9 mouse cellular contexts compared by ENCODE assay signal in the genomic region with DNA sequence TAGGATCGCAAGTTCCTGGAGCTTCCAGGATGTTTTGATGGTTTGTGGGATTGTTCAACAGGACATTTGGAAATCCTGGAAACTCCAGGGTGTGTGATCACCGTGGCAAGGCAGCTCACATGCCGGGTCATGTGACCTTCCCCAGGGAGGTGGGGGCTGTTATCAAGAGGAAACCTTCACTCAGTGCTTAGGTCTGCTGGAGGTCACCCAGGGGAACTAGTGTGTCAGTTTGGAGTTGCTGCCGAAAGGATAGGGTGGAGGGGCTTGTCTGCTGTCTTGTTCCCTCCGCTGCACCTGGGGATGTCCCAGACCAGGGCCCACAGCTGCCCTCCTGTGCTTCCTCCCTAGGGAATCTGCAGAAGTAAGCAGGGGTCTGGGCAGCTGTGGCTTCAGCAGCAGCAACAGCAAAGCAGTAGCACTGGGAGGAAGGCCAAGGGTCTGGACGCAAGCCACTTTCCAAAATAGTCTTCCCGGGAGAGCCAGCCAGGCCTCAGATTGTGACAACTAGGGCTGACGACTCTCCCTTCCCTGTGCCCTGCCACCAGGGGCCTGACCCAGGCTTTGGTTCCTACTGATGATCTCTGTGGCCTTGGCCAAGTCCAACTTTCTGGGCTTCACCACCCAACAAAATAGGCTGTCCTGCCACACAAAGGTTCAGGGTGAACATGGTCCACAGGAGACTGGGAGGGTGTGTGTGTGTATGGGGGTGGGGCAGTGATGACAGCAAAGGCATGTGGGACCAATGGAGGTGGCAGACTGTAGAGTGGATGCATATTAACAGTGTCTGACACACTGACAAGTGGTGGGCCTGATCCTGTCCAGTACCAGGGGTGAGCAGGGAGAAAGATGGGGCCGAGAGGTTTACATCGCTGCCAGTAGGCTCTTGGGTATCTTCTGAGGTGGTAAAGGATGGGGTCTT. TPM values are rescaled to one million over a fixed set of nuclear protein-coding genes. Genes with fewer than 3 reads are reported as not detected.
DNase-seq lines count a peak whose midpoint lies in the region; ATAC-seq and TF ChIP-seq lines count a peak whose summit lies in the region.
"Had no signal": no experiment of that assay in that cellular context is flagged by ENCODE, and none has a peak within 500 bp of the region (broad histone marks: within the 10 kb centered on the region; RNA-seq: fewer than 3 reads in every experiment).

No protein-coding gene starts in this region.

- H3K27me3 ChIP-seq in intestine, postnatal 0 days (replicated peaks; ENCODE audit: control insufficient read depth, insufficient read depth, low read length) = no peaks in the 10 kb centered on the region
- H3K27me3 ChIP-seq: neural tube, embryonic 13.5 days had no signal

- no peak overlapping the region for H3K4me2 ChIP-seq in intestine, postnatal 0 days (replicated peaks; ENCODE audit: low read depth)
- H3K4me2 ChIP-seq: neural tube, embryonic 13.5 days had no signal

- H3K9me3 ChIP-seq in intestine, postnatal 0 days (ENCODE audit: control insufficient read depth) = no peaks in the 10 kb centered on the region
- H3K9me3 ChIP-seq: neural tube, embryonic 13.5 days had no signal

- WGBS in intestine, postnatal 0 days = 55% methylated on average over 10 of the region's 10 CpGs

- TF ChIP-seq CTCF in intestine, postnatal 0 days (IDR thresholded peaks at IDR 0.05; ENCODE audit: low read depth) = no peak

- H3K9ac ChIP-seq in intestine, postnatal 0 days (ENCODE audit: low read depth, low read length) = no peak overlapping the region
- H3K9ac ChIP-seq: neural tube, embryonic 13.5 days had no signal

- ATAC-seq in intestine, postnatal 0 days = peak; percentile 11; the same call in 1 of the 2 replicates
- ATAC-seq in megakaryocyte progenitor cell, adult 5-6 weeks (replicated peaks; ENCODE audit: poor library complexity) = no peak; the same call in 1 of the 2 replicates

- peaks cover 12% of the 10 kb centered on the region for H3K36me3 ChIP-seq in intestine, postnatal 0 days (ENCODE audit: control insufficient read depth, insufficient read depth)

- H3K27ac ChIP-seq in intestine, postnatal 0 days (ENCODE audit: low read depth, low read length) = no peak overlapping the region
- H3K27ac ChIP-seq: neural tube, embryonic 13.5 days had no signal

- DNase-seq in layer of hippocampus, postnatal 14 days (ENCODE audit: low spot score in 2 of 2) = peak; percentile 31 to 55
- no peak for DNase-seq in layer of hippocampus, adult 9-11 months
- DNase-seq in R1 (ENCODE audit: low read depth, low spot score) = peak; percentile 19
- DNase-seq in gastrocnemius, postnatal 10 days = peak; percentile 86
- DNase-seq in lung, postnatal 25 days (ENCODE audit: low spot score) = peak; percentile 36
- no peak for DNase-seq in cerebellum, adult 11-12 months

- no peak overlapping the region for H3K4me3 ChIP-seq in intestine, postnatal 0 days (ENCODE audit: low read depth, low read length)
- H3K4me3 ChIP-seq: neural tube, embryonic 13.5 days had no signal

- no peaks in the 10 kb centered on the region for H3K4me1 ChIP-seq in intestine, postnatal 0 days (replicated peaks; ENCODE audit: control insufficient read depth, insufficient read depth, low read length)
- H3K4me1 ChIP-seq: neural tube, embryonic 13.5 days had no signal

RNA-seq across cellular contexts. Expression of gene Adamts7, which starts 35.9 kb away (rescaled TPM):
- total RNA-seq in layer of hippocampus, postnatal 14 days (2021) = 1 to 10 TPM; 1.3 to 1.5 TPM
- total RNA-seq in gastrocnemius, postnatal 10 days (2021) = 1 to 10 TPM; 5.9 to 9.1 TPM
- 2.5 TPM in 2 replicates for polyA plus RNA-seq in intestine, postnatal 0 days (2015; fragmentation: Nextera tagmentation; extraction: Ambion mirVana)
- not detected in 2 replicates for total RNA-seq in megakaryocyte progenitor cell, adult 5-6 weeks (2015)
- total RNA-seq in megakaryocyte progenitor cell, adult 5-6 weeks (2017) = 0.07 TPM in 1 of 2 replicates, not detected in the other

Comparison
In these comparisons a context has a peak if more than half of its experiments do, and no peak if none do; other contexts are left out.
1. DNase-seq: peak in layer of hippocampus, postnatal 14 days (2 of 2), R1 (single experiment), gastrocnemius, postnatal 10 days (single experiment) and lung, postnatal 25 days (single experiment); none in layer of hippocampus, adult 9-11 months (single experiment) and cerebellum, adult 11-12 months (single experiment).